Comparison of ENCODE assay signal across 30 mouse cellular contexts in the genomic region with DNA sequence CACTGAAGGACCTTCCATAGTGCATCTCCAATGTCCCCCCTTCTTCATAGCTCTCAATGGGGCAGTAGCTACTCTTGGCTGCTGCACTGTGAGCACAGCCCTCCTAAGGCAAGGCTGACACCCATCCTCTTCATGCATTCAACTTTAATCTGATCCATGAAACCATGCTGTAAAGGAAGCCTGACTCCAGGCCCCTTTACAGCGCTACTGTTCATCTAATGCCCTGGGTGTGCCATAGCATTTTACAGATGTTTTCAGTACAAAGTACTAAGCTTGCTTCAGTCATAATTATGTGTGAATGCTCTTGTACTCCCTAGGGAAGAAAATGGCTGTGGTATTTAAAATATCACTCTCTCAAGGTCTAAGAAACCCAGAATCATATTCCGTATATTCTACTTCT. TPM values are rescaled to one million over a fixed set of nuclear protein-coding genes. Genes with fewer than 3 reads are reported as not detected.
"Had no signal": no experiment of that assay in that cellular context is flagged by ENCODE, and none has a peak within 500 bp of the region (broad histone marks: within the 10 kb centered on the region; RNA-seq: fewer than 3 reads in every experiment).

No protein-coding gene starts in this region.

- H3K27ac ChIP-seq: embryonic facial prominence, embryonic 12.5 days; embryonic facial prominence, embryonic 13.5 days; embryonic facial prominence, embryonic 15.5 days; forebrain, embryonic 10.5 days; forebrain, embryonic 12.5 days; forebrain, embryonic 13.5 days; forebrain, embryonic 15.5 days; gastrocnemius, adult 2 months; heart, adult 2 months had no signal

- H3K9ac ChIP-seq: embryonic facial prominence, embryonic 12.5 days; embryonic facial prominence, embryonic 13.5 days; embryonic facial prominence, embryonic 15.5 days; forebrain, embryonic 12.5 days; forebrain, embryonic 13.5 days; forebrain, embryonic 15.5 days; forebrain, postnatal 0 days had no signal

- DNase-seq: cerebellum, adult 2 months; cerebellum, adult 8-10 months; cerebellum, adult 9-10 months; cerebellum, adult 9-11 months; cerebellum, postnatal 10 days; cerebellum, postnatal 14 days; cerebellum, postnatal 25 days; cerebellum, postnatal 36 days; embryo, embryonic 11 days; forebrain, postnatal 0 days; gastrocnemius, adult 2 months; gastrocnemius, postnatal 10 days; gastrocnemius, postnatal 14 days; gastrocnemius, postnatal 25 days; gastrocnemius, postnatal 36 days; heart, adult 11 months; heart, adult 18-20 months; heart, adult 2 months had no signal

- H3K4me2 ChIP-seq: embryonic facial prominence, embryonic 12.5 days; embryonic facial prominence, embryonic 13.5 days; embryonic facial prominence, embryonic 15.5 days; forebrain, embryonic 12.5 days; forebrain, embryonic 13.5 days; forebrain, embryonic 15.5 days had no signal

- ATAC-seq: forebrain, embryonic 13.5 days; forebrain, embryonic 14.5 days; forebrain, embryonic 15.5 days; forebrain, embryonic 16.5 days; forebrain, postnatal 0 days had no signal

- H3K4me1 ChIP-seq: embryonic facial prominence, embryonic 12.5 days; embryonic facial prominence, embryonic 13.5 days; embryonic facial prominence, embryonic 15.5 days; forebrain, embryonic 12.5 days; forebrain, embryonic 13.5 days; forebrain, embryonic 15.5 days had no signal

- H3K27me3 ChIP-seq: embryonic facial prominence, embryonic 12.5 days; embryonic facial prominence, embryonic 13.5 days; embryonic facial prominence, embryonic 15.5 days; forebrain, embryonic 12.5 days; forebrain, embryonic 13.5 days; forebrain, embryonic 15.5 days had no signal

- H3K4me3 ChIP-seq: embryonic facial prominence, embryonic 12.5 days; embryonic facial prominence, embryonic 13.5 days; embryonic facial prominence, embryonic 15.5 days; erythroblast, embryonic 14.5 days; forebrain, embryonic 10.5 days; forebrain, embryonic 12.5 days; forebrain, embryonic 13.5 days; forebrain, embryonic 15.5 days; gastrocnemius, adult 2 months; heart, adult 2 months had no signal

- H3K36me3 ChIP-seq: embryonic facial prominence, embryonic 12.5 days; embryonic facial prominence, embryonic 13.5 days; embryonic facial prominence, embryonic 15.5 days; forebrain, embryonic 10.5 days; forebrain, embryonic 12.5 days; forebrain, embryonic 15.5 days had no signal

- H3K9me3 ChIP-seq: embryonic facial prominence, embryonic 12.5 days; embryonic facial prominence, embryonic 13.5 days; embryonic facial prominence, embryonic 15.5 days; forebrain, embryonic 10.5 days; forebrain, embryonic 12.5 days; forebrain, embryonic 13.5 days; forebrain, embryonic 15.5 days had no signal

RNA-seq across cellular contexts. Expression of gene Adcy2, which starts 23.9 kb away (rescaled TPM):
- total RNA-seq: common myeloid progenitor, adult 5-6 weeks; granulocyte monocyte progenitor cell, adult 5-6 weeks had no signal
- polyA plus RNA-seq: erythroblast, embryonic 14.5 days had no signal
